Mouse (Mus musculus): Measurements from ENCODE around the gene Tlnrd1. TPM values are rescaled to one million over a fixed set of nuclear protein-coding genes. Genes with fewer than 3 reads are reported as not detected.
A peak's percentile ranks its signal among the peaks of the same experiment; 100 is the strongest.
"Not testable (repeated sequence)": the region's sequence is repeated elsewhere in the genome, so short reads cannot be mapped to it uniquely, and the experiment has no call there.

Tlnrd1 gene
- polyA plus RNA-seq, 1 experiment from 2014 or later: 10.7 TPM

GRCm38 (mm10) chr7:83896077-83896740, 12.1 kb upstream of the Tlnrd1 start:
- no peaks in the 10 kb centered on the region for H3K27me3 ChIP-seq (ENCODE audit: low read depth, poor library complexity, severe bottlenecking)
- H3K36me3 ChIP-seq: peaks cover 66% of the 10 kb centered on the region
- no peak overlapping the region for H3K27ac ChIP-seq (replicated peaks)
- peaks cover 23% of the 10 kb centered on the region for H3K4me1 ChIP-seq
- 96% methylated on average over 5 of the region's 5 CpGs for WGBS
- no peak overlapping the region for H3K4me3 ChIP-seq
- DNase-seq (ENCODE audit: low spot score): no peak
- H3K9me3 ChIP-seq (replicated peaks): no peaks in the 10 kb centered on the region

DNA sequence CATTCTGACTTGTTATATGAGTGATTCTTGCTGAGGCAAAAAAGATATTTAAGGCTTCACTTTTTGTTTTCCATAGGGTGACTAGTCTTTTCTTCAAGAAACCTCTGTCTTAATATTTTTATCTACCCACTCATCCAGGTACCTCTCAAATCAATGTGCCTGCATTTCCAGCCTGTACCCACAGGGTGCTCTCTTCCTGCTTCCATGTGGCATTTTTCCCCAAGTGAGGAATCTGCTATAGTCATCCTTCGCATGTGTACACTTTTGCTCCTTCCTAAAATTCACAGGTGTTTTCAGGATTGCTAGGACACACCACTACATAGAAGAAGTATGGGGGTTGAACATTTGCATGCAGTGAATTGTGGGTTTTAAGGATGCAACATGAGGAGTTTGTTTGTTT, 10.2 kb upstream of the Tlnrd1 start:
- Histone ChIP-seq H3K27ac (replicated peaks) (no peak overlapping the region), H3K4me3 (no peak overlapping the region), H3K4me1 (peaks cover 23% of the 10 kb centered on the region), H3K9me3 (replicated peaks) (no peaks in the 10 kb centered on the region), H3K27me3 (ENCODE audit: low read depth, poor library complexity, severe bottlenecking) (no peaks in the 10 kb centered on the region), H3K36me3 (peaks cover 48% of the 10 kb centered on the region)
- 94% methylated on average over 1 of the region's 1 CpGs for WGBS
- no peak for DNase-seq (ENCODE audit: low spot score)

DNA sequence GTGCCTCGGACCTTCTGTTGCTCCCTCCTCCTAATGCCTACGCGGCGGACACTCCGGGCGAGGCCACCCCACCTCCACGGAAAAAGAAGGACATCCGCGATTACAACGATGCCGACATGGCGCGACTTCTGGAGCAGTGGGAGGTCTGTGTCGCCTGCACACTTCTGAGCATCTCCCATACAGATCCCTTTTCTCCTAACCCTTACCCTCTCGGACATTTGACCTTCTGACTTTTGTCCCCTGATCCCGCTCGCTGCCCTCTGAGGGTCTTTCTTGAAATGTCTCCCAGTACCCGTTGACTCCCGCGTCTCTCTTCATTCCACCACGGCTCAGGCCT, 8.2 kb upstream of the Tlnrd1 start:
- H3K27ac ChIP-seq (replicated peaks): peak overlapping the region; percentile 93
- no peaks in the 10 kb centered on the region for H3K9me3 ChIP-seq (replicated peaks)
- under 1% methylated on average over 21 of the region's 21 CpGs for WGBS
- H3K27me3 ChIP-seq (ENCODE audit: low read depth, poor library complexity, severe bottlenecking): no peaks in the 10 kb centered on the region
- peak overlapping the region; percentile 81 for H3K4me3 ChIP-seq
- peaks cover 27% of the 10 kb centered on the region for H3K36me3 ChIP-seq
- peaks cover 23% of the 10 kb centered on the region for H3K4me1 ChIP-seq
- no peak for DNase-seq (ENCODE audit: low spot score)

- Histone ChIP-seq H3K27me3 (ENCODE audit: low read depth, poor library complexity, severe bottlenecking) (no peaks in the 10 kb centered on the region), H3K27ac (replicated peaks) (peak overlapping the region; percentile 93), H3K4me1 (peaks cover 23% of the 10 kb centered on the region), H3K36me3 (peaks cover 23% of the 10 kb centered on the region), H3K4me3 (peak overlapping the region; percentile 81), H3K9me3 (replicated peaks) (peaks cover under 1% of the 10 kb centered on the region; the same call in 1 of the 2 replicates)
- peak; percentile 97 for DNase-seq (ENCODE audit: low spot score)
- WGBS: 5% methylated on average over 44 of the region's 44 CpGs
Measured at GRCm38 (mm10) chr7:83891433-83892332, 7.6 kb upstream of the Tlnrd1 start.

GRCm38 (mm10) chr7:83889946-83890345, 5.8 kb upstream of the Tlnrd1 start:
- WGBS: 88% methylated on average over 5 of the region's 5 CpGs
- DNase-seq (ENCODE audit: low spot score); H3K27me3 ChIP-seq (ENCODE audit: low read depth, poor library complexity, severe bottlenecking); H3K36me3 ChIP-seq; H3K27ac ChIP-seq (replicated peaks); H3K9me3 ChIP-seq (replicated peaks); H3K4me3 ChIP-seq: not testable (repeated sequence)
- H3K4me1 ChIP-seq: peaks cover 28% of the 10 kb centered on the region

DNA sequence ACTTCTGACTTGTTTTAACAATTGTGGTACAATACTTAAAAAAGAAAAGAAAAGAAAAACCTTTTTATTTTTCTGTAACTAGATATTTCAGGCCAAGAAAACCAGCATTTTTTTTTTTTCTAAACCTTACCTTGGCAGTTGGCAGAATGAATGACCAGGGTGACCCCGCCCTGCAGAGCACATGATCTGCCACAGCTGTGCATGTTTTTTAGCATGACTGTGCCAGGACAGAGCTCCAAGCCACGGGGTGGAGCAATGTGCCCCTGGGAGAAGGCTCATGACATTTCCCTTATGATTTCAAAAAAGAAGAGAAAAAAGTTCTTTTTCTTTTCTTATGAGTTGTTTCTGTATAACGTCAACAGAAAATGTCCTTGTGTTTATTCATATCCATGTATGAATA, 5.3 kb upstream of the Tlnrd1 start:
- 72% methylated on average over 3 of the region's 3 CpGs for WGBS

DNA sequence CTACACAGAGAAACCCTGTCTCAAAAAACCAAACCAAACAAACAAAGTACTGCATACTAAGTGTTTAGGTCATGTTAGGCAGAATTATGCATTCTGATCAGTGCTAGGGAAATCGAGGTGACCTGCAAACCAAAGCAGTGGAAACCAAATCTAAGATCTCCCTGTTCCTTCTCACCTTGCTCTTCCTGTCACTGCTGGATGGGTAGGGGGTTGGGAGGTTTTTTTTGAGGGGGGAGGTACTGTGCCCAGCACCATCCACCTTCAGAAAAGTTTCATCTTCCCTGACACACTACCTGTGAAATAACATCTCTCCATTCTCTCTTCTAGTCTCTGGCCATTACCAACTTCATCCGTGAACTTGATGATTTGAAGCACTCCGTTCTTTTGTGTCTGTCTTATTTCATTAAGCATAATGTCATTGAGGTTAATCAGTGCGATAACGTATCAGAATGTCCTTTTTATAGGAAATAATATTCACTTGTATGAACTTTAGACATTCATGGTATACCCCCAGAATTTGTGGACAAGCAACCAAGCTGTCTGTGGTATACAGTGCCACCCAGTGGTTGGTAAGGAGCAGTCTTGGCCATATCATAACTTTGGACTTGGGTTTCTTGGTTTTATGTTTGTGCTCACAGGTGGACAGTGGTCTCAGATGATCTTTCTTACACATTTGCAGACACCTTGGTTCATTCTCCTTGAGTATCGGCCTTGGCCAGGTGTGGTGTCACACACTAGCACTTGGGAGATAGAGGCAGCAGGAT, 2.4 kb upstream of the Tlnrd1 start:
- peaks cover 12% of the 10 kb centered on the region for H3K36me3 ChIP-seq
- H3K9me3 ChIP-seq (replicated peaks): peaks cover 7% of the 10 kb centered on the region; the same call in 1 of the 2 replicates
- H3K27ac ChIP-seq (replicated peaks): no peak overlapping the region
- DNase-seq (ENCODE audit: low spot score): no peak
- H3K4me3 ChIP-seq: no peak overlapping the region
- peaks cover 39% of the 10 kb centered on the region for H3K4me1 ChIP-seq
- 93% methylated on average over 6 of the region's 6 CpGs for WGBS
- peaks cover 7% of the 10 kb centered on the region for H3K27me3 ChIP-seq (ENCODE audit: low read depth, poor library complexity, severe bottlenecking)

More for the DNA sequence above, 5.3 kb upstream of the Tlnrd1 start:
- no peak overlapping the region for H3K27ac ChIP-seq (replicated peaks)
- no peak overlapping the region for H3K4me3 ChIP-seq
- H3K36me3 ChIP-seq: peaks cover under 1% of the 10 kb centered on the region; the same call in 1 of the 2 replicates
- H3K9me3 ChIP-seq (replicated peaks): peaks cover 7% of the 10 kb centered on the region; the same call in 1 of the 2 replicates
- no peaks in the 10 kb centered on the region for H3K27me3 ChIP-seq (ENCODE audit: low read depth, poor library complexity, severe bottlenecking)
- H3K4me1 ChIP-seq: peaks cover 32% of the 10 kb centered on the region
- no peak for DNase-seq (ENCODE audit: low spot score)

- Histone ChIP-seq H3K36me3 (peaks cover 17% of the 10 kb centered on the region), H3K4me1 (peaks cover 44% of the 10 kb centered on the region), H3K4me3 (no peak overlapping the region), H3K27me3 (ENCODE audit: low read depth, poor library complexity, severe bottlenecking) (peaks cover 7% of the 10 kb centered on the region), H3K27ac (replicated peaks) (no peak overlapping the region), H3K9me3 (replicated peaks) (peaks cover 7% of the 10 kb centered on the region; the same call in 1 of the 2 replicates)
- whole genome bisulfite sequencing: 88% methylated on average over 4 of the region's 4 CpGs
- no peak for DNase-seq (ENCODE audit: low spot score)
Measured at GRCm38 (mm10) chr7:83885835-83886234, 1.7 kb upstream of the Tlnrd1 start.

GRCm38 (mm10) chr7:83884921-83885532, 922 bp upstream of the Tlnrd1 start:
- Histone ChIP-seq H3K27me3 (ENCODE audit: low read depth, poor library complexity, severe bottlenecking) (peaks cover 7% of the 10 kb centered on the region), H3K9me3 (replicated peaks) (peaks cover 7% of the 10 kb centered on the region; the same call in 1 of the 2 replicates), H3K36me3 (peaks cover 17% of the 10 kb centered on the region), H3K4me1 (peaks cover 52% of the 10 kb centered on the region), H3K4me3 (peak overlapping the region; percentile 90), H3K27ac (replicated peaks) (peak overlapping the region; percentile 98)
- 42% methylated on average over 6 of the region's 6 CpGs for WGBS
- DNase-seq (ENCODE audit: low spot score): peak; percentile 16

DNA sequence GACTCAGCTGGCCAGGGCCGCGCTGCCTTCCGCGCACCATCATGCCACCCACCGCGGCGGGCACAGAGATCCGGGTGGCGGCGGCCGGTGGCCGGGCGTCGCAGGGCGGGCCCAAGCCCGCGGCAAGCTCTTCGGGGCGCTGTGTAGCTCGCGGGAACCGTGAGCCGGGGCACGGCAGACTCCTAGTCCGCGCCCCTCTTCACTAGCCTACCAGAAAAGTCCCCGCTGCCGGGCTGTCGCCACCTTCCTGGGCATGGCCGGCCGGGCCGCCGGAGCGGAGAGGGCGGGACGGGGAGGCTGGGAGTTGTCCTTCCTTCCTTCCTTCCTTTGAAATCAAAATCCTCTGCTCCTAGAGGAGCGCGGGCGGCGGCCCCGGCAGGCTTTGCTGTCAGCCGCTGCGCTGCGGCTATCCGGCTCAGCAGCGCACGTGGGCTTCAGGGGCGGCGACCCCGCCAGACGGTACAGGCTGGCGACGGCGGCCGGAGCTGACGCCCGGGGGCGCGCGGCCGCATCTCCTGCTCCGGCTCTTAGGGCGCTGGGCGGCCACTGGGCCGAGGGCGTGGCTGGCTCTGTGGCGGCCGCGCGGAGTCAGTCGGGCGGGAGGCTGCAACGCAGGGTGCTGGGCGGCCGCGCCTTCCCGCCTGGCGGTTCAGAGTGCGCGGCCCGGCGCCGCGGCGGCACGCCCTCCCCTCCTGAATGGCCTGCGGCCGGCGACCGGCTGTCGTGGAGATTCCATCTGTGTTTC, 657 bp downstream of the Tlnrd1 start:
- Histone ChIP-seq H3K4me1 (peaks cover 67% of the 10 kb centered on the region), H3K27ac (replicated peaks) (peak overlapping the region; percentile 98), H3K36me3 (peaks cover 17% of the 10 kb centered on the region), H3K9me3 (replicated peaks) (peaks cover 7% of the 10 kb centered on the region; the same call in 1 of the 2 replicates), H3K27me3 (ENCODE audit: low read depth, poor library complexity, severe bottlenecking) (peaks cover 7% of the 10 kb centered on the region), H3K4me3 (peak overlapping the region; percentile 90)
- peak; percentile 76 for DNase-seq (ENCODE audit: low spot score)
- WGBS: under 1% methylated on average over 90 of the region's 91 CpGs

- peaks cover 7% of the 10 kb centered on the region for H3K27me3 ChIP-seq (ENCODE audit: low read depth, poor library complexity, severe bottlenecking)
- H3K36me3 ChIP-seq: peaks cover 17% of the 10 kb centered on the region
- 22% methylated on average over 56 of the region's 56 CpGs for WGBS
- H3K4me3 ChIP-seq: peak overlapping the region; percentile 90
- peak; percentile 64 for DNase-seq (ENCODE audit: low spot score)
- H3K27ac ChIP-seq (replicated peaks): peak overlapping the region; percentile 98
- H3K9me3 ChIP-seq (replicated peaks): peaks cover 7% of the 10 kb centered on the region; the same call in 1 of the 2 replicates
- peaks cover 74% of the 10 kb centered on the region for H3K4me1 ChIP-seq
Measured at GRCm38 (mm10) chr7:83882633-83883275, 1.4 kb downstream of the Tlnrd1 start.

Data from midbrain, embryonic 10.5 days (tissue).